Mouse (Mus musculus) thymus, adult 18-20 months (tissue): ENCODE data around the gene Adprhl2.

Experiments
- DNase-seq, 2 experiments: peaks; one replicate each; pipeline ENCODE4 v3.0.0; 2022; ENCODE audit warnings: mixed read lengths in 2 of 2

The Adprhl2 gene

DNA sequence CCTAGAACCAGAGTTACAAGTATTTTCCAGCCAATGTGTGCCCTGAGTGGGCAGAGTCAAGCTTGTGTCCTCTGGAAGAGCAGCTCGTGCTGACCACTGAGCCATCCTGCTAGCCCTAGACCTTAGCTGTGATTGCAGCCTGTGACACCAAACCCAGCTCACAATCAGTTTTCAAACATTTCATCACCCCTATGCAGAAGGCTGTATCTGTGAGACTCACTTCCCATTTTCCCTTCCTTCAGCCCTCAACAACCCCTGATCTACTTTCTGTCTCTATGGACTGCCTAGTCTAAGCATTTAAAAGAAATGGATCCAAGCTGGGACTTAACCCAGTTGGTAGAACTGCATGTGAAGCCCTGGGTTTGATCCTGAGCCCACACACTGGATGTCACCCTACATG, 16.1 kb downstream of the Adprhl2 start:
- no peak for DNase-seq

DNA sequence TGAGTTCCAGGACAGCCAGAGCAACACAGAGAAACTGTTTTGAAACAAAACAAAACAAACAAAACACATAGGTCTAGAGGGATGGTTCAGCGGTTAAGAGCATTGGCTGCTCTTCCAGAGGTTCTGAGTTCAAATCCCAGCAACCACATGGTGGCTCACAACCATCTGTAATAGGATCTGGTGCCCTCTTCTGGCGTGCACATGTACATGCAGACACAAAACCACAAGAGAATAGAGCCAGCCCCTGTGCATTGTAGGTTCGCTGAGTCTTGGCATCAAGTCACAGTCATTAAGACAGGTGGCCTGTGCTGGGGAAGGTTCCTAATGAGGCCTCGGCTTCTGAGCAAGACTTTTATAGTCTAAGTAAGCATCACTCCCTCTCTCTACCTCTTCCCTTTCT, 17.6 kb downstream of the Adprhl2 start:
- DNase-seq = no peak

DNA sequence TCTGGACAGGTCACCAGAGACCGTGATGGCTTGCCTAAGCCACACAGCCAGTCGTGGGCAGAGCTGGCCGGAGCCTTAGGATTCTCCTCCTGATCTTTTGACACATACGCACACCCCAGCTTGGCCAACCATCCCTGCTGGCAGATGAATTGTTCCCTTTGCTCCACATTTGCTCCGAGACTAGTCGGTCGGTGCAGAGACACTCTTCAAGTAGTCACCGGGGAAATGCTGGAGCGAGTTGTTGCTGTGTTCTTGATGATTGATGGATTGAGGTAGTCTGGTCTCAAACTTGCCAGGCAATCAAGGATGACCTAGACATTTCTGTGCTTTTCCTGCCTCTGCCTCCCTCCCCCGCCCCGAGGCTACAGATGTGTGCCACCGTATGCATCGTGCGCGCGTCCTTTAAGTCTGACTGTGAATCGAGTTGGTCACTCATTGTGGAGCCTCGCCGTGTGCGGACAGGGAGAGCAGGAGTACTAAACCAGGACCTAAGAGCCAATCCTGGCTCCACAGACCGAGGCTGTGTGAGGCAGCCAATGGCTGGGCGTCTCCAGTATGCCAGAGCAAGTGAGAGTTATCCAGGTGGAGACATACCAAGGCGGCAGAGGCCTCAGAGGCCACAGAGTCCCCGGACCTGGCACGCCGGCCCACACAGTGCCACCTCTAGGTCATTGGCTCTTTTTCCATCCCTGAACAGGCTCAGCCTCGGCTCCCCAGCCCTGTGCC, 19.8 kb downstream of the Adprhl2 start:
- no peak for DNase-seq

DNA sequence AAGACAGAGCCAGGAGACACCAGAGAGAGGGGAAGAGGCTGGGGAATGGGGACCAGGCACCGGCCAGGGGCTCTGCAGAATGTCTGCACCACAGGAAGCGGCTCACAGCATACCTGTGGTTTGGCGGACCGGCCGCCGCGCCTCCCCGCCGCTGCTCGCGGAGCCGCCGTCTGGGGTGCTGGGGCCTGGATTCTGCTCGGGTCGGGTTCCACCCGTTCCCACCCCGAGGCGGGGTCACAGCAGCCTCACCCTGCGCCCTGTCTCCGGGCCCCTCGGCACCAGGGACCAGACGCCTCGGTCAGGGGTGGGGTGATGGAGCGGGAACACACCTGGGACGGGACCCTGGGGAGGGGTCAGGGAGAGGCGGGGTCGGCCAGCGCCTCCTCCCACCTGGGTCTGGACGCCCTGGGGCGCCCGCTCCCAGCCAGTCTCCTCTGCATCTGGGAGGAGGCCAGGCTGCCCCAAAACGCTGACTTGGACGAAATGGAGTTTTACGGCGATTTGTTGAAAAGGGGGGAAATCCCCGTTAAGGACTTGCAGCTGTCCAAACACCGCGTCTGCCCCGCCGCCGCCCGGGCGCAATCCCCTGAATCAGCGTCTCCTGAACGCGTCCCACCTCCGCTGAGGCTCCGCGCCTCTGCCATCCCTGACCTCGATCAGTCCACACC, 20.5 kb downstream of the Adprhl2 start:
- no peak for DNase-seq

DNA sequence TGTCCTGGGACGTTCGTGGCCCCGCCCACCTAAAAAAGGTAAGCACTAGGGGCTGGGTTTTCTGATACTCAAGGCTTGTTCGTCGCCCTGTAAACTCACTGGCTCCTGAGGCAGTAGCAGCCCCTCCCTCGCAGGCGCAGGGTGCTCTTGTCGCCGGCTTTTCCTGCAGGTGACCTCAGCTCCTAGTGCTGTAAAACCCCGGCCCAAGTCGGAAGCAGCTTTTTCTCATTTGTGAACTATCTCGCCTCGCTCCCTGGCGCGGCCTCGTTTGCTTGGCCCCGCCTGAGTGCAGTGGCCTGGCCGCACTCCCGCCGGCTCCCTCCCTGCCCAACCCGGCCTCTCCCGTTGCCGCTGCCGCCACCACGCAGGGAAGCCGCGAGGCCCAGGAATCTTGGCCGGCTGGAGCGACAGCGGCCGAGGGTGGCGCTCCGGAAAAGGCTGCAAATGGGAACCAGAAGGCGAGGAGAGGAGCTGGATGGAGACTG, 24.8 kb downstream of the Adprhl2 start:
- no peak for DNase-seq

DNA sequence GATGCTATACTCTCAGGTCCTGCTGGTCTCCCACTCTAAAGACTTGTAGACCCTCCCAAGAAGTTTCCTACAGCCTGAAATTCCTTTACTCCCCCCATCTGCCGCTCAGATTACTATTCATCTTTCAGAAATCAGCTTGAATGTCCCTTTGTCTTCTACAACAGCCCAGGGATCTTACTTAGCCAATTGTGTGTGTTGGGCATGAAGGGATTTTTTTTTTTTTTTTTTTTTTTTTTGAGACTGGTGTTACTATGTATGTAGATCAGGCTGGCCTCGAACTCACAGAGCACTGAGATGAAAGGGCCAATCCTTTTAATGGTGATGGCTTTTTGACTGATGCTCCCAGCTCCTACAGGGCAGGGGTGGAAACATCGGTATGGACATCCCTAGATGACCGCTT, 25.6 kb downstream of the Adprhl2 start:
- DNase-seq = no peak

DNA sequence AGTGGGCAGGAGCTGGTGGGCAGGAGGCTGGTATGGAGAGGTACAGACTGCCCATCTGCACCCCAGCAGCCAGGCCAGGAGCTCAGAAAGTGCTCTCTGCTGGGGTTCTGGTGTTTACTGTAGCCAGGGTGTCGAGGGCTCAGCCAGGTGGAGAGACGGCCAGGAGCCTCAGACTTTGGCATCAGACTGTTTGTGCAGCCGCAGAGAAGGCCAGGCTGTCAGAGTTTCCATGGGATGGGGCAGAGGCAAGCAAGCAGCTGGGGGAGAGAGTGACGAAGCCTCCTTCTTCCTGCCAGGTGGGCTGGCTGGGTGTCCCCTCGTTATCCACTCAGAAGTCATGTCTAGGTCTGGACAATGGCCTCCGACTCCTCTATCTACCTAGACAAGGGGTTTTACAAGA, 26.4 kb downstream of the Adprhl2 start:
- DNase-seq = no peak

DNA sequence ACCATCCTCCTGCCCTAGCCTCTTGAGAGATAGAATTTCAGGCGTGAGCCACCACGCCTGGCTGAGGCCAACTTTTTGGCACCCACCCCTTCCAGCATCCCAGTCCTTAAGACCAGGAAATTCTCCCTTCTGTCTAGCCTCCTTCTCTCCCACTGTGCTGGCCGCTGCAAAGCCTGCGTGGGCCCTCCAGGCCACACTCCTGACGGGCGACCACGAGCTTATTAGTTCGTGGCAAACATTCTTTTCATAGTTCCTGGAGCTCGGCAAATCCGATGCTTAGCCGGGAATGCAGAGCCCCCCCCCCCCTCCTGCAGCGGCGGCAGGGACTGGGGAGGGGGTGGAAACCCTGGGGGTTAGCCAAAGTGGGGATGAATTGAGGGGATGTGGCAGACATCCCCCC, 30.3 kb downstream of the Adprhl2 start:
- no peak for DNase-seq

DNA sequence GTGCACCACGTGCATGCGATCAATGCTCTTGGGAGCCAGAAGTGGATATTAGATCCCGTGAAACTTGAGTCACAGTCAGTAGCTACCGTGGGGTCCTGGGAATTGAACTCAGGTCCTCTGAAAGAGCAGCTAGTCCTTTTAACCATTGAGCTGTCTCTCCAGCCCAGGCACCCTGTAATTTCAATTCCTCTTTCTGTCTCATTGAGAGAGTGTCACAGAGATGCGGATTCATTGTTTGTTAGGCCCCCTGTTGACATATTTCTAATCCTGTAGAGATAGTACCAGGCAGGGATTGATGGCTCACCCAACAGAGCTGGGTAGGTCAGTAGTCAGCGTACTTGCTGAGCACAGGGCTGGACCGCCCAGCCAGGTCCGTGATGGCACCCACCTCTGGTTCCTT, 31.2 kb downstream of the Adprhl2 start:
- DNase-seq = no peak

DNA sequence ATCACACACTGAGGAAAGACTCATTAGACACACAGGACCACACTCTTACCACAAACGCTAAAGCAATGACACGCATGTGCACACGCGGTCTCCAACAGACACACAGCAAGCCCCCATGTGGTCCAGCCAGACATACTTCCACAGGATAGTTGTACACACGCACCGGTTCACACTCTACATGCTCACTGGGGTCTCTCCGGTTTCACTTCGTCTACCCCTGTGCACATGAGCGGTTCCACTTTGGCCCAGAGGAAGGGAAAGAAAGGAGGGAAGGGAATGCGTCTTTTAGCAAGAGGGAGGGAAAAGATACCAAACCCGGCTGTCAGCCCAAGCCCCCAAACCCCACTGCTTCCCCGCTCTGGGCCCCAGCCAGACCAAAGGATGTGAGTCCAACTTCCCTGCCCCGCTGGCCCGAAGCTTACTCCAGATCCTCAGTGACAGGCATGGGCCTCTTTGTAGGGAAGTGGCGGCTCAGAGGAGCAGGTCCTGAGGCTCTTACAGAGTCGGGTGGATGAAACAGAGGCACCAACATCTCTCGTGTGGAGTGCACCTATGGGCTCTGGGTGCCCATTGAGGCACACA, 33.3 kb downstream of the Adprhl2 start:
- no peak for DNase-seq

DNA sequence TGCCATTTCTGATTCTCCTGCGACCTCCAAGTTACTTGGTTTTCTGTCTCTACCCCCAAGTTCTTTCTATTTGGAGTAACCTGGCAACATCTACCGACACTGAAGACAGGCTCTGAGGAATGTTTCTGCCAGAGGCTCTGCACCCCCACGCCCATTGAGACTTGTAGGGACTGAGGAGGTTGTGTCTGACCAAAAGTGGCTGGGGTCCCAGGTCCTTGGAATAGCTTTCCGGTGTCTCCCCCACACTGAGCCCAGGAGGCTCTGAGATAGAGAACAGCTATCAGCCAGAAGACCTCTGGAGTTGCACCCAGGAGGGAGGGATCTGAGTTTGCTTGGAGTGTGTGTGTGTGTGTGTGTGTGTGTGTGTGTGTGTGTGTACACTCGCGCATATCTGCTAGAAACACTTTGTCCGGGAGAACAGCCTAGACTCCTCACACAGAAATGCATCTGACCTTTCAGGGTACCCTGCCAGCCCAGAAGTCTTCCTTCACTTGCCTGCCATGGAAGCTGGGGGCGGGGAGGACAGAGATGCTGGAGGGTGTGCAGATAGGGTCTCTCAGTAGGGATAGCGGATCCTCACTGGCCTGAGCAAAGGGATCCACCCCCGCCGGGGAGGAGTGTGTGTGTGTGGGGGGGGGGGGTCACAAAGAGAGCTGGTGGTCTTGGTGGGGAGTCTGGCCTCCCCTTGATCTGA, 34.1 kb downstream of the Adprhl2 start:
- no peak for DNase-seq

DNA sequence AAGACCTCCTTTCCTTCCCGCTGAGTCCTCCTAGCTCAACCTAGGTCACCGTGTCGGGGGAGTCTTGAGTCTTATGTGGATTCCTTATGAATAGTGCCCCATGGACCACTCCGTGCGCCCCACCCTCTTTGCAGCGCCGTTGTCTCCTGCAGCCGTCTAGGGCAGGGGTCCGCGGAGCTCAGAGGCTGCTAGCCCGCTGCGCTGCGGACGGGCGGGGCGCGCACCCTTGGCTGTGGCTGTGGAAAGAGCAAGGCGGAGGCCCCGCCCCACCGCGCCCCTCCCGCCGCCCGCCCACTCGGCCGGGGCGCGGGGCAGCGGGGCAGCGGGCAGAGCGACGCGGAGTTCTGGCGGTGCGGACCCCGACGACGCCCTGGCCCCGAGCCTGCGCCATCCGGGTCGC, 35.0 kb downstream of the Adprhl2 start, which contains the start of gene Col8a2:
TSS of gene Col8a2 (plus strand) at position 302 of the 400 bp plus-strand sequence.
- no peak for DNase-seq

DNA sequence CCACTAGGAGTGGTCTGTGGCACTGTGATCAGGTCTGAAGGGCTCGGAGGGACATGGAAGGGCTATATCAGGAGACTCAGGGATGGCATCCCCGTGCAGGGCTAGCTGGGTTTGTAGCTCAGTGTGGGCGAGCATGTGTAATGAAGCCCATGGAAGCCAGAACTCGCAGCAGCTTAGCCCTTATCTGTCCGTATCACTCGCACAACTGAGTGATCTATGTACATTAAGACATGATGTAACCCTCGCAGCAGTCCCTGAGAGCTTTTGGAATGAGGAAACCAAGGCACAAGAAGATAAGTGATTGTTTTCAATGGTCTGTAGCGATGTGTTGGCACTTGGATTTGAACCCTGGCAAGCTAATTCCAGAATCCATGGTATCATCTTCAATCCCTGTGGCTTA, 37.9 kb downstream of the Adprhl2 start:
- no peak for DNase-seq

DNA sequence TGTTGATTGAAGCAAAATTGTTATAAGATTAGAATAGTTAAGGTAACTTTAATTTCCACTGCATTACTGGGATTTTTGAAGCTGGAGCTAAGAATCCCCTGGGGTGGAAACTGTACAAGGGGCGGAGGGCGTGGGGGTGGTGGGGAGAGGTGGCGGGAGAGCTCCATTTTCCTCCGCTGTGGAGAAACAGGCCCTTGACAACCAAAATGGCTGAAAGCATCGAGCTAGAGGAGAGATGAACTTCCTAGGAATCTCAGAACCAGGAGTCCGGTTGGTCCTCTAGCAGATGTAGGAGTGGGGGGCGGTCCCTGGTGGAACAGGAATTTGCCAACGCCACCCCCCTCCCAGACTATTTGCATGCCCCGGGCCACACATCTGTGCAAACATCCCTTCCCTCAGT, 39.8 kb downstream of the Adprhl2 start:
- DNase-seq = no peak

DNA sequence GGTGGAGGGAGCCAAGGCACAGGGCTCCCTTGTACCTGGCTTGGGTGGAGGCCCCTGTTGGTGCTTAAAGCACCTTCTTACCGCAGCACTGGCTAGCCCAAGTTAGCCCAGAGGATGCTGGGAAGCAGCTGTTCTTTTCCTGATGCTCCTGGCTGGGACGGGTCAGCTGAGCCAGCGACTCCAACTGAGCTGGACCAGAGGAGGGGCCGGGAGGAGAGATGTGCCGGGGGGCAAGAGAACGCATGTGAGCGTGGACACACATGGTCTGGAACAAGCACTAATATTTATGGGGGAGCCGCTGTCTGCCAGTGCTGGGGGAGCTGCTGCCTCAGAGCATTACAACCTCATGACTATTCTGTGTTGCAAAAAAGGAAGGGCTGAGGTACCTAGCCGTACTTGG, 42.5 kb downstream of the Adprhl2 start:
- DNase-seq = no peak

DNA sequence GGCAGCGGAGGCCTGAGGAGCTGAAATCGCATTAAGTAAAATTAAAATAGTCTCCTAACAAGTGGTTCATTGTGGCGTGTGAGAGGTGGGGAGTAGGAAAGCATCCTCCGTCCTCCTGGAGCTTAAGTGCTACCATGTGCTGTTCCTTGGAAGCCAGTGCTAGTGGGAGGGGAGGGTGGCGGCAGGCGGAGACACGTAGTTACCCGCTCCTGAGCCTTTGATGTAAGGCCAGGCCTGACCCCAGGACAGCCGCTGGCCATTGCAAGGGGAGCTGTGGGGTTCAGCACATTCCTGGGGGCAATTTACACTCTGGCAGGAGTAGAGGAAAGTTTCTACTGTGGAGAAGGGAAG, 43.0 kb downstream of the Adprhl2 start:
- no peak for DNase-seq

DNA sequence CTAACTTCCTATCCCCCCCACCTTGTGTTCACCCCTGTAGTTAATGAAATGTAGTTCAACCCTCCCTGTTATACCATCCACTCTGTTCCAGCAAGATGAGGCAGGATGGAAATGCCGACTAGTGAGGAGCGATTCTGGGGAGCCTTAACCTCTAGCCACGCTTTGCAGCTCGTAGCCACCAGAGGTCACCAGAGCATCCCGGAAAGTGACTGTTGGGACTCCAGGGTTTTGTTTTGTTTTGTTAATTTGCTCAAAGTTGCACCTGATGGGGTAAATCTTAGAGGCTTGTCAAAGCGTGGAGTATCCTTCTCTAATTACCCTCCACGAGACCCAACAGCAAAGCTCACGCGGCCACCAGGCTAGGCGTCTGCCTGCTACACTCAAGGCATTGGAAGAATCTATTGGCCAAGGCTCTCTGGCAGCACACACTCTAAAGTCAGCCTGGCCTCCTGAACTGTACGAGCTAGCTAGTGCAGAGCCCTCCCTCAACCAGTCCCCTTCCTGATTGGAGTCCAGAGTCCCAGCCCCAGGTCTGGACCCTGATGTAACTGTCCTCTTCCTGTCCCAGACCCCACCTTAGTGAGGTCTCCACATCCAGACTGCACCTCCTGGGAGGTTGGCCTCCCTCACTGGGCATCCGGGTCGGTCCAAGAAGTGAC, 43.5 kb downstream of the Adprhl2 start:
- no peak for DNase-seq

DNA sequence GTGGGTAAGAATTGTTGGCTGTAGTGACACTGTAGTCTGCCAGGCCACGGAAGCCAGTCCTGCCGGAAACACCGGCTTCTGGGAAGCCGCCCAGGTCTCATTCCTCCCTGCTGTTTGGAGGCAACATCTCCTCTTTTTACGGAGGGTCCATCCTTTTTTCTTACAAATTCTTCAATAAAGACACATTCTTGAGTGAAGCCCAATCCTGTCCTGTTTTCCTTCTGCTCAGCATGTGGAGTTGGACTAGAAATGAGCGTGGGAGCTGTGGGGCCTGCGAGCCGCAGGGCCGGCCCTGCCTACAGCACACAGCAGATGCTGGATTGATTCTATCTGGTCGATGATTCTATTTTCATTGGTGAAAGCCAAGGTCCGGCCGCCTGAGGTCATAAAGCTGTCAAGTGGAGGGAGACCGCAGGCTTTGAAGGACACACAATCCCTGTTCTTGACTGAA, 45.8 kb downstream of the Adprhl2 start:
- no peak for DNase-seq

DNA sequence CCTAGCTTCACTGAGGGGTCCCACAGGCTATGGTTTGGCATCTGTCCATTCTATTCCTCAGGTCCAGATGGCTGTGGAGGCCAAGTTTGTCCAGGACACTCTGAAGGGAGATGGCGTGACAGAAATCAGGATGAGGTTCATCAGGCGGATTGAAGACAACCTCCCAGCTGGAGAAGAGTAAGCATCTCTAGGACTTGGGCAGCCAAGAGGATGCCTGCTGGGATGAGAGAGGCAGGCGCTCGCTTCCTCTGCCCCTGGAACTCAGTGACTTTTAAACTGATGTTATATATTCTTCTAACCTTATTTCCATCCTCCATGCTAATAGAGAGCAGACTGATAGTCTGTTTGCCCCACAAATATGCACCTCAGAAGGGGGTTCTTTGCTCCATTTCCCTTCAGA, 46.4 kb downstream of the Adprhl2 start:
- no peak for DNase-seq

DNA sequence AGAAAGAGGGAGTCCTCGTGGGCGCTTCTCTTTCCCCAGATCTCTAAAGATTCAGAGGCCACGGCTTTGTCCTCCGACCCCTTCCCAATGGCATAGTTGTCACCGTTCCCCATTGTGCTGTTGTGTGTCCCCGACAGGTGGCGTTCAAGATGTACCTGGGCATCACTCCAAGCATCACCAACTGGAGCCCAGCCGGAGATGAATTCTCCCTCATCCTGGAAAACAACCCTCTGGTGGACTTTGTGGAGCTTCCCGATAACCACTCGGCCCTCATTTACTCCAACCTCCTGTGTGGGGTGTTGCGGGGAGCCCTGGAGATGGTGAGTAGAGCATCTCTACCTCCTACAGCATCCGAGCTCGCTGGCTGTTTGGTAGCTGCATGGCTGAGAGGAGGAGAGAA, 47.8 kb downstream of the Adprhl2 start:
- DNase-seq = no peak

DNA sequence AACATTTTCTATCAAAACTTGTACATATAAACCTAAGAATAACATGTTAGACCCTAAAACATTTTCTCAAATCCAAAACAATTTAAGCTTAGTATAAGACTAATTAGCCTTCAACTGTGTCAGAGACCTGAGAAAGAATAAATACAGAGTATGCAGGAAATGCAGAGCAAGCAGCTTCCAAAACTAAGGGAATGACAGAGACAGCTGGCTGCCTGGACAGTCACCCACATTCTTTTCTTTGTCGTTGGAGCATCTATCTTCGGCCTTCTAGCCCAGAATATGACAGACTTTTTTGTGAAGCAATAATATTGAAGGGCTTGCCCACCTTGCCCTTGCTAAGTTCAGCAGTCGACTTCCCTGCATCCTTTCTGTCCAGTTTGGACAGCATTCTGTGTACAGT, 52.2 kb downstream of the Adprhl2 start:
- DNase-seq = no peak
